Mouse (Mus musculus) CH12.LX (cell line): ENCODE measurements at regions not wholly inside any gene's neighbourhood (a gene's known extent, or its start where the extent isn't known, plus 50 kb on each side); places are given as distances from the start of the nearest gene placed in this dataset.
A peak's percentile ranks its signal among the peaks of the same experiment; 100 is the strongest.

Source experiments
- DNase-seq: peaks from one replicate; pipeline ENCODE4 v3.0.0-alpha.2; 2013; ENCODE audit errors: extremely low read depth
- H3K27ac ChIP-seq: 2 replicates; pipeline ENCODE4 v1.5.1; 2012; ENCODE audit warnings: low read depth, mild to moderate bottlenecking, control low read depth, moderate library complexity; ENCODE audit not compliant: insufficient read depth
- H3K27me3 ChIP-seq: replicated peaks from 2 replicates; pipeline ENCODE3; 2012; ENCODE audit warnings: inconsistent platforms
- H3K36me3 ChIP-seq, 2 experiments: replicated peaks in 1 of 2; 2 replicates each; pipeline versions ENCODE3 to v1.6.1; 2012; ENCODE audit warnings: inconsistent platforms in 1 of 2, low read length in 1 of 2, mild to moderate bottlenecking in 1 of 2, mixed read lengths in 1 of 2, moderate library complexity in 1 of 2; ENCODE audit not compliant: control insufficient read depth in 1 of 2, insufficient read depth in 1 of 2
- H3K4me1 ChIP-seq, 2 experiments: 2 replicates each; pipeline ENCODE4 v1.6.1; 2012; ENCODE audit warnings: inconsistent platforms in 1 of 2, moderate library complexity in 1 of 2; ENCODE audit not compliant: insufficient read depth in 2 of 2, control insufficient read depth in 1 of 2
- H3K4me2 ChIP-seq: 2 replicates; pipeline ENCODE4 v1.6.1; 2012; ENCODE audit warnings: low read depth, mild to moderate bottlenecking, control low read depth; ENCODE audit not compliant: poor library complexity, insufficient read depth, severe bottlenecking
- H3K4me3 ChIP-seq, 3 experiments: fragments of 150-350 bp in 1 of 3; sonication (generic) in 1 of 3; replicated peaks in 1 of 3; 2 replicates each; pipeline versions ENCODE3 to v1.5.1; 2011 to 2012; ENCODE audit warnings: low read depth in 2 of 3, low read length in 2 of 3, mild to moderate bottlenecking in 2 of 3, moderate library complexity in 2 of 3, control low read depth in 1 of 3, improper control_type of control experiment in 1 of 3, inconsistent platforms in 1 of 3, mixed read lengths in 1 of 3; ENCODE audit not compliant: poor library complexity in 1 of 3
- H3K79me2 ChIP-seq: replicated peaks from 2 replicates; pipeline ENCODE4 v1.6.1; 2012; ENCODE audit warnings: mild to moderate bottlenecking, moderate library complexity; ENCODE audit not compliant: control insufficient read depth, poor library complexity, insufficient read depth, severe bottlenecking; ENCODE audit errors: extremely low read depth
- H3K9ac ChIP-seq: 2 replicates; pipeline ENCODE4 v1.6.1; 2012; ENCODE audit warnings: low read depth, mild to moderate bottlenecking, control low read depth, moderate library complexity; ENCODE audit not compliant: insufficient read depth
- H3K9me3 ChIP-seq: replicated peaks from 2 replicates; pipeline ENCODE3; 2012; ENCODE audit warnings: low read length, inconsistent platforms, mixed read lengths
- BHLHE40 ChIP-seq: IDR thresholded peaks from 2 replicates; pipeline ENCODE4 v1.6.1; 2011; ENCODE audit warnings: mild to moderate bottlenecking, low read depth, low read length, improper control_type of control experiment
- CHD2 ChIP-seq: IDR thresholded peaks from 2 replicates; pipeline ENCODE4 v1.6.1; 2011; ENCODE audit warnings: low read length, improper control_type of control experiment
- CTCF ChIP-seq, 2 experiments: IDR thresholded peaks in 1 of 2; conservative IDR thresholded peaks in 1 of 2; 2 replicates each; pipeline ENCODE4 v1.5.1; 2011 to 2012; ENCODE audit warnings: low read depth in 2 of 2, low read length in 2 of 2, improper control_type of control experiment in 1 of 2, inconsistent platforms in 1 of 2, mild to moderate bottlenecking in 1 of 2, moderate library complexity in 1 of 2
- E2F4 ChIP-seq: IDR thresholded peaks from 2 replicates; pipeline ENCODE4 v1.6.1; 2011; ENCODE audit warnings: low read depth, low read length, improper control_type of control experiment; ENCODE audit not compliant: insufficient replicate concordance
- EP300 ChIP-seq: IDR thresholded peaks from 2 replicates; pipeline ENCODE4 v1.6.1; 2011; ENCODE audit warnings: low read length, improper control_type of control experiment
- ETS1 ChIP-seq: conservative IDR thresholded peaks from 2 replicates; pipeline ENCODE4 v1.6.1; 2012; ENCODE audit warnings: low read depth, mild to moderate bottlenecking, inconsistent platforms, low read length, improper control_type of control experiment, moderate library complexity
- GABPA ChIP-seq: IDR thresholded peaks from 2 replicates; pipeline ENCODE4 v1.6.1; 2012; ENCODE audit warnings: low read depth, low read length, improper control_type of control experiment, inconsistent platforms; ENCODE audit not compliant: insufficient replicate concordance
- HCFC1 ChIP-seq: IDR thresholded peaks from 2 replicates; pipeline ENCODE4 v1.6.1; 2012; ENCODE audit warnings: low read depth, mild to moderate bottlenecking, inconsistent platforms, low read length, improper control_type of control experiment
- IRF4 ChIP-seq: IDR thresholded peaks from 2 replicates; pipeline ENCODE4 v1.6.1; 2014; ENCODE audit warnings: low read depth, mild to moderate bottlenecking, inconsistent platforms, low read length, improper control_type of control experiment
- JUN ChIP-seq: IDR thresholded peaks from 2 replicates; pipeline ENCODE4 v1.6.1; 2011; ENCODE audit warnings: low read depth, mild to moderate bottlenecking, low read length, improper control_type of control experiment, moderate library complexity; ENCODE audit not compliant: insufficient read depth
- JUND ChIP-seq: conservative IDR thresholded peaks from 2 replicates; pipeline ENCODE4 v1.6.1; 2011; ENCODE audit warnings: low read depth, low read length, improper control_type of control experiment
- KAT2A ChIP-seq: IDR thresholded peaks from 2 replicates; pipeline ENCODE4 v1.6.1; 2012; ENCODE audit warnings: low read length, improper control_type of control experiment, inconsistent platforms; ENCODE audit not compliant: insufficient replicate concordance
- MAX ChIP-seq: IDR thresholded peaks from 2 replicates; pipeline ENCODE4 v1.6.1; 2011; ENCODE audit warnings: low read length, improper control_type of control experiment
- MEF2A ChIP-seq: IDR thresholded peaks from 2 replicates; pipeline ENCODE4 v1.6.1; 2014; ENCODE audit warnings: low read depth, mild to moderate bottlenecking, inconsistent platforms, low read length, improper control_type of control experiment, borderline replicate concordance
- MYC ChIP-seq: IDR thresholded peaks from 2 replicates; pipeline ENCODE4 v1.6.1; 2011; ENCODE audit warnings: low read depth, mild to moderate bottlenecking, improper control_type of control experiment, low read length
- NELFE ChIP-seq: IDR thresholded peaks from 2 replicates; pipeline ENCODE4 v1.6.1; 2011; ENCODE audit warnings: low read depth, low read length, improper control_type of control experiment
- NRF1 ChIP-seq: IDR thresholded peaks from 2 replicates; pipeline ENCODE4 v1.6.1; 2014; ENCODE audit warnings: low read depth, mild to moderate bottlenecking, inconsistent platforms, low read length, improper control_type of control experiment, moderate library complexity
- PAX5 ChIP-seq: IDR thresholded peaks from 2 replicates; pipeline ENCODE4 v1.6.1; 2012; ENCODE audit warnings: low read length, inconsistent platforms, mixed read lengths
- POLR2A ChIP-seq: IDR thresholded peaks from 2 replicates; pipeline ENCODE4 v1.6.1; 2011; ENCODE audit warnings: low read depth, mild to moderate bottlenecking, improper control_type of control experiment, low read length
- RAD21 ChIP-seq: IDR thresholded peaks from 2 replicates; pipeline ENCODE4 v1.6.1; 2011; ENCODE audit warnings: low read depth, mild to moderate bottlenecking, low read length, improper control_type of control experiment, moderate library complexity
- RCOR1 ChIP-seq: conservative IDR thresholded peaks from 2 replicates; pipeline ENCODE4 v1.6.1; 2012; ENCODE audit warnings: low read depth, mild to moderate bottlenecking, inconsistent platforms, low read length, improper control_type of control experiment
- SMC3 ChIP-seq: IDR thresholded peaks from 2 replicates; pipeline ENCODE4 v1.6.1; 2011; ENCODE audit warnings: low read depth, low read length, improper control_type of control experiment
- TBP ChIP-seq: conservative IDR thresholded peaks from 2 replicates; pipeline ENCODE4 v1.6.1; 2011; ENCODE audit warnings: low read depth, low read length, improper control_type of control experiment
- TCF12 ChIP-seq: IDR thresholded peaks from 2 replicates; pipeline ENCODE4 v1.6.1; 2014; ENCODE audit warnings: low read depth, mild to moderate bottlenecking, inconsistent platforms, low read length, improper control_type of control experiment
- ZKSCAN1 ChIP-seq: IDR thresholded peaks from 2 replicates; pipeline ENCODE4 v1.6.1; 2012; ENCODE audit warnings: low read depth, inconsistent platforms, low read length, improper control_type of control experiment, borderline replicate concordance
- ZMIZ1 ChIP-seq: IDR thresholded peaks from 2 replicates; pipeline ENCODE4 v1.6.1; 2012; ENCODE audit warnings: low read depth, mild to moderate bottlenecking, inconsistent platforms, low read length, improper control_type of control experiment
- ZNF384 ChIP-seq: IDR thresholded peaks from 2 replicates; pipeline ENCODE4 v1.6.1; 2012; ENCODE audit warnings: low read depth, low read length, improper control_type of control experiment, inconsistent platforms
- dilution Hi-C: fragments of 300-500 bp; cut with MboI; formaldehyde crosslinking; loops from 2 replicates; pipeline ENCODE4 v1.14.3; 2020; ENCODE audit warnings: low sequenced_read_pairs; ENCODE audit not compliant: extremely low pct_unique_long_range_greater_than_20kb, extremely low pct_ligation_motif_present
- in situ Hi-C: fragments of 300-500 bp; cut with MboI; formaldehyde crosslinking; loops from 3 replicates; pipeline ENCODE4 v1.14.3; 2019; ENCODE audit warnings: low sequenced_read_pairs, low pct_ligation_motif_present, low pct_unique_long_range_greater_than_20kb, mixed read lengths

DNA sequence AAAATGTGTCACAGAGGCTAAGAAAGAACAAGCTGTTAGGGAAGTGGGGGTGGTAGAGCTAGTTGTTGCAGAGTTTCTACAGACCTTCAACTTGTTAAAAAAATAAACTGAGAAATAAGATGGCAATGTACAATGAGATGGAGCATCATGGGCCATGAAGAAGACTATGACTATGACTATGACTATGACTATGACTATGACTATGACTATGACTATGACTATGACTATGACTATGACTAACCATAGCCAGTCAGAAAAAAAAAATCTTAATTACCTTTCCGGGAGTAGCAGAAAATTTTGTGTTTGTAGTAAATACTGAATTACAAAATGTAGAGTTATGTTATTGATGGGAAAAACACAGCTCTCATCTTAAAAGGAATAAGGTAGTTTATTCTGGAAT is 203.2 kb downstream of the Calcrl start:
- dilution Hi-C loops: no loop called here
- no peaks in the 10 kb centered on the region for H3K9me3 ChIP-seq
- no peak overlapping the region for H3K27ac ChIP-seq
- no peak overlapping the region for H3K9ac ChIP-seq
- no peaks in the 10 kb centered on the region for H3K36me3 ChIP-seq
- no peaks in the 10 kb centered on the region for H3K27me3 ChIP-seq
- H3K4me3 ChIP-seq: no peak overlapping the region
- H3K4me1 ChIP-seq: no peaks in the 10 kb centered on the region
- no peak overlapping the region for H3K4me2 ChIP-seq
- TF ChIP-seq NRF1 (no peak), BHLHE40 (peak; percentile 24; the same call in 1 of the 2 replicates), NELFE (no peak), IRF4 (peak; percentile 93), JUN (peak; percentile 94), ZNF384 (peak; percentile 88), GABPA (no peak), HCFC1 (no peak), CTCF (conservative IDR thresholded peaks at IDR 0.05 in 1 of 2, IDR thresholded peaks at IDR 0.05 in 1 of 2; ENCODE audit: low read depth in 2 of 2, low read length in 2 of 2) (no peak), SMC3 (no peak), MAX (no peak), MEF2A (no peak), ZKSCAN1 (no peak), CHD2 (peak; percentile 57; the same call in 1 of the 2 replicates), ZMIZ1 (no peak), KAT2A (no peak), E2F4 (no peak), TBP (no peak), POLR2A (no peak), ETS1 (no peak), JUND (peak; percentile 91), TCF12 (no peak), EP300 (peak; percentile 94), MYC (no peak), PAX5 (no peak), RCOR1 (peak; percentile 88; the same call in 1 of the 2 replicates), RAD21 (no peak)
- H3K79me2 ChIP-seq: no peaks in the 10 kb centered on the region
- in situ Hi-C loops: no loop called here
- DNase-seq: no peak
